ENCODE assay signal across 8 mouse cellular contexts in genomic region chr10:110920368-110920950, GRCm38 (mm10). TPM values are rescaled to one million over a fixed set of nuclear protein-coding genes. Genes with fewer than 3 reads are reported as not detected.
DNase-seq lines count a peak whose midpoint lies in the region; ATAC-seq and TF ChIP-seq lines count a peak whose summit lies in the region.

No protein-coding gene starts in this region.

- H3K27ac ChIP-seq in heart, embryonic 12.5 days (ENCODE audit: poor library complexity, severe bottlenecking) = peak overlapping the region; percentile 97
- H3K27ac ChIP-seq in ES-Bruce4 (ENCODE audit: insufficient read depth, low read length) = peak overlapping the region; percentile 71
- peak overlapping the region; percentile 91 for H3K27ac ChIP-seq in forebrain, embryonic 16.5 days (ENCODE audit: low read length)
- H3K27ac ChIP-seq in liver, embryonic 16.5 days (ENCODE audit: low read length) = peak overlapping the region; percentile 49

- no peak for TF ChIP-seq CTCF in ES-Bruce4 (IDR thresholded peaks at IDR 0.05; ENCODE audit: low read depth, low read length)

- peaks cover 8% of the 10 kb centered on the region; the same call in 1 of the 2 replicates for H3K36me3 ChIP-seq in heart, embryonic 12.5 days
- H3K36me3 ChIP-seq in ES-Bruce4 (ENCODE audit: control insufficient read depth, insufficient read depth, low read length, poor library complexity, severe bottlenecking) = peaks cover 6% of the 10 kb centered on the region; the same call in 1 of the 2 replicates
- H3K36me3 ChIP-seq in forebrain, embryonic 16.5 days (ENCODE audit: control insufficient read depth, insufficient read depth) = no peaks in the 10 kb centered on the region
- H3K36me3 ChIP-seq in liver, embryonic 16.5 days (ENCODE audit: control insufficient read depth, insufficient read depth) = no peaks in the 10 kb centered on the region

- no peak for TF ChIP-seq POLR2A in ES-Bruce4 (IDR thresholded peaks at IDR 0.05; ENCODE audit: insufficient read depth, low read length)

- peak overlapping the region; percentile 77 for H3K4me2 ChIP-seq in heart, embryonic 12.5 days
- peak overlapping the region; percentile 93 for H3K4me2 ChIP-seq in forebrain, embryonic 16.5 days (ENCODE audit: low read length)
- peak overlapping the region; percentile 73 for H3K4me2 ChIP-seq in liver, embryonic 16.5 days (ENCODE audit: low read depth, low read length)

- 0 out of 2 replicates have a peak, but pooled peaks cover 2% of the 10 kb centered on the region for H3K9me3 ChIP-seq in heart, embryonic 12.5 days (replicated peaks)
- 0 out of 2 replicates have a peak, but pooled peaks cover 2% of the 10 kb centered on the region for H3K9me3 ChIP-seq in ES-Bruce4 (replicated peaks; ENCODE audit: control insufficient read depth, insufficient read depth, low read length, poor library complexity, severe bottlenecking)
- H3K9me3 ChIP-seq in forebrain, embryonic 16.5 days (ENCODE audit: control insufficient read depth, low read length) = no peaks in the 10 kb centered on the region
- H3K9me3 ChIP-seq in liver, embryonic 16.5 days (replicated peaks; ENCODE audit: control insufficient read depth, low read length) = no peaks in the 10 kb centered on the region

- DNase-seq in heart, adult 8-10 months (ENCODE audit: low spot score) = no peak
- no peak for DNase-seq in urinary bladder, adult 18-20 months (ENCODE audit: low spot score in 2 of 2)
- DNase-seq in gastrocnemius, adult 8-10 months (ENCODE audit: low spot score in 2 of 2) = no peak
- DNase-seq in right cerebral cortex, postnatal 10 days (ENCODE audit: low spot score in 2 of 2) = no peak

- under 1% methylated on average over 15 of the region's 15 CpGs for WGBS in heart, embryonic 12.5 days
- 1% methylated on average over 15 of the region's 15 CpGs for WGBS in forebrain, embryonic 16.5 days
- WGBS in liver, embryonic 16.5 days (ENCODE audit: insufficient replicate concordance) = 2% methylated on average over 15 of the region's 15 CpGs

- peak overlapping the region; percentile 82 for H3K4me3 ChIP-seq in heart, embryonic 12.5 days
- peak overlapping the region; percentile 98 for H3K4me3 ChIP-seq in ES-Bruce4 (ENCODE audit: low read depth, low read length)
- H3K4me3 ChIP-seq in forebrain, embryonic 16.5 days (replicated peaks; ENCODE audit: low read length) = peak overlapping the region; percentile 81
- peak overlapping the region; percentile 67 for H3K4me3 ChIP-seq in liver, embryonic 16.5 days (ENCODE audit: low read depth, low read length)

- peaks cover 38% of the 10 kb centered on the region for H3K4me1 ChIP-seq in heart, embryonic 12.5 days (replicated peaks)
- peaks cover 6% of the 10 kb centered on the region for H3K4me1 ChIP-seq in ES-Bruce4 (ENCODE audit: control insufficient read depth, insufficient read depth, low read length)
- peaks cover 30% of the 10 kb centered on the region for H3K4me1 ChIP-seq in forebrain, embryonic 16.5 days (replicated peaks; ENCODE audit: control insufficient read depth, insufficient read depth, low read length)
- peaks cover 5% of the 10 kb centered on the region for H3K4me1 ChIP-seq in liver, embryonic 16.5 days (ENCODE audit: control insufficient read depth, low read depth, low read length)

- H3K9ac ChIP-seq in heart, embryonic 12.5 days = peak overlapping the region; percentile 88
- H3K9ac ChIP-seq in ES-Bruce4 (ENCODE audit: low read depth, poor library complexity, severe bottlenecking) = peak overlapping the region; percentile 78
- H3K9ac ChIP-seq in forebrain, embryonic 16.5 days (replicated peaks; ENCODE audit: low read depth, low read length) = peak overlapping the region; percentile 89
- H3K9ac ChIP-seq in liver, embryonic 16.5 days (ENCODE audit: low read depth, low read length) = peak overlapping the region; percentile 51

- no peak for TF ChIP-seq EP300 in ES-Bruce4 (IDR thresholded peaks at IDR 0.05; ENCODE audit: insufficient read depth, low read depth, low read length)

- ATAC-seq in heart, embryonic 12.5 days (ENCODE audit: insufficient number of reproducible peaks, low FRiP score) = peak; percentile 48; the same call in 1 of the 2 replicates
- peak; percentile 41 for ATAC-seq in forebrain, embryonic 16.5 days
- ATAC-seq in liver, embryonic 16.5 days (ENCODE audit: low read depth) = peak; percentile 12; the same call in 1 of the 2 replicates

- H3K27me3 ChIP-seq in heart, embryonic 12.5 days (replicated peaks) = no peaks in the 10 kb centered on the region
- H3K27me3 ChIP-seq in ES-Bruce4 (ENCODE audit: control insufficient read depth, insufficient read depth, low read length, poor library complexity, severe bottlenecking) = no peaks in the 10 kb centered on the region
- H3K27me3 ChIP-seq in forebrain, embryonic 16.5 days (replicated peaks; ENCODE audit: control insufficient read depth, insufficient read depth, low read length) = no peaks in the 10 kb centered on the region
- peaks cover 26% of the 10 kb centered on the region for H3K27me3 ChIP-seq in liver, embryonic 16.5 days (ENCODE audit: control insufficient read depth, insufficient read depth, low read depth, low read length)

RNA-seq across cellular contexts. Expression of gene Csrp2, which starts 0.9 kb away (rescaled TPM):
- polyA plus RNA-seq in heart, embryonic 12.5 days (2016; fragmentation: Nextera tagmentation; extraction: Ambion mirVana) = 351 and 398 TPM in 2 replicates
- 10 to 100 TPM; 17.3 to 22.3 (median 21.3) TPM for total RNA-seq in heart, adult 8-10 months (2022)
- polyA plus RNA-seq in ES-Bruce4 (2011; ENCODE audit: insufficient read depth, insufficient read length, low read depth, missing spikeins) = 221 and 242 TPM in 2 replicates
- 196 and 203 TPM in 2 replicates for polyA plus RNA-seq in forebrain, embryonic 16.5 days (2015; fragmentation: Nextera tagmentation; extraction: Ambion mirVana)
- polyA plus RNA-seq in liver, embryonic 16.5 days (2015; fragmentation: Nextera tagmentation; extraction: Ambion mirVana) = 15.3 and 15.5 TPM in 2 replicates
- 1 to 10 TPM; 2.7 to 6.5 (median 3.3) TPM for total RNA-seq in gastrocnemius, adult 8-10 months (2022)

Comparison
In these comparisons a context has a peak if more than half of its experiments do, and no peak if none do; other contexts are left out.
1. RNA of gene Csrp2, which starts 0.9 kb away (polyA plus RNA-seq): 351 to 398 TPM in heart, embryonic 12.5 days, 221 to 242 TPM in ES-Bruce4 and 196 to 203 TPM in forebrain, embryonic 16.5 days; 15.3 to 15.5 TPM in liver, embryonic 16.5 days; every median in the first group is over 10 times any median in the second.
2. Peak in every context shown above with its lines, with median percentiles within 50 percentile points of each other: ATAC-seq, H3K27ac ChIP-seq, H3K4me2 ChIP-seq, H3K4me3 ChIP-seq and H3K9ac ChIP-seq.